Mouse (Mus musculus) neural tube, embryonic 14.5 days (tissue): ENCODE measurements around the gene Gm9970. TPM values are rescaled to one million over a fixed set of nuclear protein-coding genes. Genes with fewer than 3 reads are reported as not detected.
"Not testable (repeated sequence)": the region's sequence is repeated elsewhere in the genome, so short reads cannot be mapped to it uniquely, and the experiment has no call there.

Experiments used
- ATAC-seq: fragments of 200-750 bp; cut with Nextera tagmentation; 2 replicates; pipeline ENCODE4 v1.8.0; 2017; ENCODE audit warnings: low read depth, mild to moderate bottlenecking, moderate TSS enrichment, moderate library complexity
- H3K27ac ChIP-seq: fragments of 300-500 bp; sonication (generic); 2 replicates; pipeline ENCODE4 v1.5.1; 2014; ENCODE audit warnings: low read depth, mild to moderate bottlenecking, control low read depth, low read length, moderate library complexity, mixed read lengths
- H3K27me3 ChIP-seq: fragments of 300-500 bp; sonication (generic); 2 replicates; pipeline ENCODE4 v1.6.1; 2014; ENCODE audit warnings: low read length; ENCODE audit not compliant: control insufficient read depth, insufficient read depth
- H3K36me3 ChIP-seq: fragments of 300-500 bp; sonication (generic); 2 replicates; pipeline ENCODE4 v1.6.1; 2014; ENCODE audit warnings: low read length, mixed read lengths; ENCODE audit not compliant: control insufficient read depth, insufficient read depth
- H3K4me1 ChIP-seq: fragments of 300-500 bp; sonication (generic); 2 replicates; pipeline ENCODE4 v1.6.1; 2014; ENCODE audit warnings: low read length; ENCODE audit not compliant: control insufficient read depth, insufficient read depth
- H3K4me2 ChIP-seq: fragments of 300-500 bp; sonication (generic); 2 replicates; pipeline ENCODE4 v1.6.1; 2014; ENCODE audit warnings: mild to moderate bottlenecking, low read depth, low read length, control low read depth
- H3K4me3 ChIP-seq: fragments of 300-500 bp; sonication (generic); 2 replicates; pipeline ENCODE4 v1.5.1; 2014; ENCODE audit warnings: low read depth, low read length, control low read depth, mixed read lengths
- H3K9ac ChIP-seq: fragments of 300-500 bp; sonication (generic); replicated peaks from 2 replicates; pipeline ENCODE4 v1.6.1; 2014; ENCODE audit warnings: low read depth, mild to moderate bottlenecking, control low read depth, low read length, mixed read lengths
- H3K9me3 ChIP-seq: fragments of 300-500 bp; sonication (generic); 2 replicates; pipeline ENCODE4 v1.6.1; 2016; ENCODE audit warnings: low read length; ENCODE audit not compliant: control insufficient read depth
- WGBS: fragments of 180-500 bp; shearing (Covaris S2); extraction: QIAGEN DNeasy Blood & Tissue Kit; methylation state at CpG from one replicate; pipeline ENCODE4 v1.1.7; 2014; 5-methylcytosine and 5-hydroxymethylcytosine counted together
- polyA plus RNA-seq: library from polyadenylated mRNA; unstranded; fragments of >200 nt; fragmentation: Nextera tagmentation; extraction: Ambion mirVana; gene quantifications from 2 replicates; pipeline ENCODE4 v1.2.1, GENCODE M21; 2014

Gm9970 gene
- polyA plus RNA-seq, 1 experiment from 2014 or later, result 1.4 TPM

DNA sequence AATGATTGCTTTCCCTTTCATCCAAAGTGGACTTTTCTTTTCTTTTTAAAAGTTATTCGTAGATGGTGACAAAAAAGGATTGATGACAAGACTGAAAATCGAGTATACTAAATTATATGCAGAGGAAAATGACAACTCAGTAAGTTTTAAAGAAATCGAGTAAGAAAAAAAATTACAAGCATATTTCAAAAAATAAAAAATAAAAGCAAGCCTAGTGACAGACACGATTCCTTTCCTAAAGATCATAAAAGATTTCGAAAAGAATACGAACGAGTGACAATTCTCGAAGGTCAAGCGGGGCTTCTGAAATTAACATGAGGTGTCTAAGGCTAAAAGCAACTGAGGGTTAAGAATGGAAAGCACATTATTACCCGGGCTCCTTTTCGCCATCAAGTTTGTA is 21.6 kb downstream of the Gm9970 start:
- Histone ChIP-seq H3K27ac (0 out of 2 replicates have a peak overlapping the region, but pooled peaks have one; percentile 92), H3K9me3 (no peaks in the 10 kb centered on the region), H3K27me3 (no peaks in the 10 kb centered on the region), H3K4me2 (peak overlapping the region; percentile 42), H3K4me3 (peak overlapping the region; percentile 85), H3K4me1 (peaks cover 7% of the 10 kb centered on the region; the same call in 1 of the 2 replicates), H3K9ac (peak overlapping the region; percentile 88), H3K36me3 (no peaks in the 10 kb centered on the region)
- ATAC-seq, result no peak
- WGBS, result 2% methylated on average over 11 of the region's 11 CpGs

DNA sequence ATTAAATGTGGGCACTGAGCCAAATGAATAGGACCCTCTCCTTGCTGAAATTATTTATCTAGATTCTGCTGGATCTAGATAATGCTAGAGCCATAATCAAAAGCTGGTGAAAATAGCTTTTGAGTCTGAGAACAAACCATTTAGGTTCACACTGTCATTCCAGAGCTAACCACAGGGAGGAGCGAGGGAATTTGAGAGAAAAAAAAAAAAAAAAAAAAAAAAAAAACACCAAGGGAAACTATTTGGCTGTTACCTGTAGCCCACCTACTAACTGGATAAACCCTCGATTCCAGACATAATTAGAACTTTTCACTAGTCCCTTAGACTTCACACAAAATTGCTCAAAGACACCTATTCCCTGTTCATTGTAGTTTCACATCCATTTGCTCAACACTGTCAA is 22.0 kb downstream of the Gm9970 start:
- H3K27me3 ChIP-seq, result no peaks in the 10 kb centered on the region
- H3K4me1 ChIP-seq, result peaks cover 7% of the 10 kb centered on the region; the same call in 1 of the 2 replicates
- no peak for ATAC-seq
- no peaks in the 10 kb centered on the region for H3K9me3 ChIP-seq
- 5% methylated on average over 2 of the region's 2 CpGs for WGBS
- peak overlapping the region; percentile 42 for H3K4me2 ChIP-seq
- H3K27ac ChIP-seq, result no peak overlapping the region
- H3K36me3 ChIP-seq, result no peaks in the 10 kb centered on the region
- peak overlapping the region; percentile 85 for H3K4me3 ChIP-seq
- no peak overlapping the region for H3K9ac ChIP-seq

DNA sequence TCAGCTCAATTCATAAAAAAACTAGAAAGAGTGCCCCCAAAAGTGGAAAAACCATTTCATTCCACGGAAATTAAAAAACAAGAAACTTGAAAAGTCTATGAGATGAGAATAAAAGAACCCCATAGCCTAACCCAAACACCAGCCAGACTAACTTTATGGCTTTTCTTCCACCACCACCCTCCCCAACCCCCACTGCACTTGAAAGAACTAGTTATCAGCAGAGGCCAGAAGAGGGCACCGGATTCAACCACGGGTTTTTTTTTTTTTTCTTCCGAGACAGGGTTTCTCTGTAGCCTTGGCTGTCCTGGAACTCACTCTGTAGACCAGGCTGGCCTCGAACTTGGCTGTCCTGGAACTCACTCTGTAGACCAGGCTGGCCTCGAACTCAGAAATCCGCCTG is 22.7 kb downstream of the Gm9970 start:
- Histone ChIP-seq H3K4me2 (no peak overlapping the region; the same call in 1 of the 2 replicates), H3K4me1 (peaks cover 7% of the 10 kb centered on the region; the same call in 1 of the 2 replicates), H3K27me3 (no peaks in the 10 kb centered on the region), H3K9ac (no peak overlapping the region), H3K27ac (no peak overlapping the region), H3K36me3 (no peaks in the 10 kb centered on the region), H3K9me3 (no peaks in the 10 kb centered on the region), H3K4me3 (no peak overlapping the region)
- no peak for ATAC-seq
- 59% methylated on average over 7 of the region's 7 CpGs for WGBS

DNA sequence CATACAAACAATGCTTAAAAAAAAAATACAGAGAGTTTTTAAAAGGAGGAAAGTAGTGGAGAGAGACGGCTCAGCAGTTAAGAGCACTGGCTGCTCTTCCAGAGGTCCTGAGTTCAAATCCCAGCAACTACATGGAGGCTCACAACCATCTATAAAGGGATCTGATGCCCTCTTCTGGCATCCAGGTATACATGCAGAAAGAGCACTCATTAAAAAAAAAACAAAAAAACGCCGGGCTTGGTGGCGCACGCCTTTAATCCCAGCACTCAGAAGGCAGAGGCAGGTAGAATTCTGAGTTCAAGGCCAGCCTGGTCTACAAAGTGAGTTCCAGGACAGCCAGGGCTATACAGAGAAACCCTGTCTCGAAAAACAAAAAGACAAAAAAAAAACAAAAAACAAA is 24.5 kb downstream of the Gm9970 start:
- 93% methylated on average over 6 of the region's 6 CpGs for WGBS
- H3K36me3 ChIP-seq, ATAC-seq: not testable (repeated sequence)

DNA sequence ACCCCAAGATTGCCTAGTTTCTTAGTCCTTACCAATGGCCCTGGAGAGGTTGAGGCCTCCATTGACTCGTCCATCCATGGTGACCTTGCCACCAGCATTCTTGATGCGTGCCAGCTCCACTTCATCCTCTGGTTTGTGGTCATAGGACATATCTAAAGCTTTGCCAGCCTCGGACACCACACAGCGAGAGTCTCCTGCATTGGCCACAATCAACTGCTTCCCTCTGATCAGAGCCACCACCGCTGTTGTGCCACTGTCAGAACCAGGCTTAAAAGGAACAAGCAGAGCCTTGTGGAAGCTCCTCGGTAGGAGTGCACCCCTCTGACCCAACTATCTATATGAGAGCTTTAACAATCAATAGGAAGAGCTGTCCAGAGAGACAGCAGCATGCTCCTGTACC is 36.6 kb downstream of the Gm9970 start:
- Histone ChIP-seq H3K36me3 (peaks cover 39% of the 10 kb centered on the region), H3K4me1 (peaks cover 18% of the 10 kb centered on the region; the same call in 1 of the 2 replicates), H3K27ac (no peak overlapping the region), H3K4me3 (no peak overlapping the region), H3K4me2 (no peak overlapping the region), H3K9me3 (peaks cover 5% of the 10 kb centered on the region), H3K27me3 (no peaks in the 10 kb centered on the region), H3K9ac (no peak overlapping the region)
- no peak for ATAC-seq
- WGBS, result 96% methylated on average over 6 of the region's 6 CpGs

More for the DNA sequence above, 24.5 kb downstream of the Gm9970 start:
- H3K4me1 ChIP-seq, H3K4me2 ChIP-seq, H3K4me3 ChIP-seq, H3K27ac ChIP-seq, H3K27me3 ChIP-seq, H3K9me3 ChIP-seq, H3K9ac ChIP-seq: not testable (repeated sequence)

DNA sequence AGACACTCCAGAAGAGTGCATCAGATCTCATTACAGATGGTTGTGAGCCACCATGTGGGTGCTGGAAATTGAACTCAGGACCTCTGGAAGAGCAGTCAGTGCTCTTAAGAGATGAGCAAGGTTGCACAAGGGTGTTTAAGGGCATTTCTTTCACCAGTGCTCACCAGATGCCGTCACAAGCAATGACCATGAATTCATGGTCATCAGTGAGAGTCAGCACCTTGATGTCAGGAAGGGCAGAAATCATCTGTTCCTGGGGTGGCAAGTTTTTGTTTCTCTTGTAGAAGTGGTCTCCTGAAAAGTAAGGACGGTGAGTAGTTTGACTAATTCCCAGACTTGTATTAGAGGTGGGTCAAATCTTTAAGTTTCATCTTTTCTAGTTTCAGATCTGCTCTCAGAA is 37.2 kb downstream of the Gm9970 start:
- Histone ChIP-seq H3K27me3 (no peaks in the 10 kb centered on the region), H3K4me1 (peaks cover 18% of the 10 kb centered on the region; the same call in 1 of the 2 replicates), H3K9ac (no peak overlapping the region), H3K27ac (no peak overlapping the region), H3K4me2 (no peak overlapping the region), H3K9me3 (peaks cover 5% of the 10 kb centered on the region), H3K36me3 (peaks cover 45% of the 10 kb centered on the region), H3K4me3 (no peak overlapping the region)
- WGBS, result 90% methylated on average over 2 of the region's 2 CpGs
- ATAC-seq, result no peak

DNA sequence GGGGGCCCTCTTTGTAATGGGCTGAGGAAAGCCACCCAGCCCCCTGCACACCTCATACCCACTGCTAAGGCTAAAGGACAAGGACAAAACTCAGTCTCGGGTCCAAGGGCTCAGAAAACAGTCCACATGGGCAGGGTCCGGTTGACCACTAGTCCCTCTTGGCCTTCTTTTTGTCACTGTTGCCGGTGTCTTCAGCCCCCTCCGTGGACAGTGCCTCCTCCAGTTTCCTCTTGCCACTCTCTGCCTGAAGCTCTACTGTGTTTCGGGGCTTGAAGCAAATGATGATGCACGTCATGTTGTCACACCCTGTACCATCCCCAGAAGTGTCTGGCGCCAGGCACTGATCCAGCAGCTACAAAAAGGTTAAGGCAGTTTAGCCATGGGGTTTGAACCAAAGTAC is 38.1 kb downstream of the Gm9970 start:
- Histone ChIP-seq H3K9ac (peak overlapping the region; percentile 84; the same call in 1 of the 2 replicates), H3K36me3 (peaks cover 54% of the 10 kb centered on the region), H3K27me3 (no peaks in the 10 kb centered on the region), H3K4me3 (peak overlapping the region; percentile 80), H3K4me1 (peaks cover 18% of the 10 kb centered on the region; the same call in 1 of the 2 replicates), H3K4me2 (peak overlapping the region; percentile 69), H3K27ac (0 out of 2 replicates have a peak overlapping the region, but pooled peaks have one; percentile 75), H3K9me3 (peaks cover 5% of the 10 kb centered on the region)
- 82% methylated on average over 7 of the region's 7 CpGs for WGBS
- no peak for ATAC-seq

DNA sequence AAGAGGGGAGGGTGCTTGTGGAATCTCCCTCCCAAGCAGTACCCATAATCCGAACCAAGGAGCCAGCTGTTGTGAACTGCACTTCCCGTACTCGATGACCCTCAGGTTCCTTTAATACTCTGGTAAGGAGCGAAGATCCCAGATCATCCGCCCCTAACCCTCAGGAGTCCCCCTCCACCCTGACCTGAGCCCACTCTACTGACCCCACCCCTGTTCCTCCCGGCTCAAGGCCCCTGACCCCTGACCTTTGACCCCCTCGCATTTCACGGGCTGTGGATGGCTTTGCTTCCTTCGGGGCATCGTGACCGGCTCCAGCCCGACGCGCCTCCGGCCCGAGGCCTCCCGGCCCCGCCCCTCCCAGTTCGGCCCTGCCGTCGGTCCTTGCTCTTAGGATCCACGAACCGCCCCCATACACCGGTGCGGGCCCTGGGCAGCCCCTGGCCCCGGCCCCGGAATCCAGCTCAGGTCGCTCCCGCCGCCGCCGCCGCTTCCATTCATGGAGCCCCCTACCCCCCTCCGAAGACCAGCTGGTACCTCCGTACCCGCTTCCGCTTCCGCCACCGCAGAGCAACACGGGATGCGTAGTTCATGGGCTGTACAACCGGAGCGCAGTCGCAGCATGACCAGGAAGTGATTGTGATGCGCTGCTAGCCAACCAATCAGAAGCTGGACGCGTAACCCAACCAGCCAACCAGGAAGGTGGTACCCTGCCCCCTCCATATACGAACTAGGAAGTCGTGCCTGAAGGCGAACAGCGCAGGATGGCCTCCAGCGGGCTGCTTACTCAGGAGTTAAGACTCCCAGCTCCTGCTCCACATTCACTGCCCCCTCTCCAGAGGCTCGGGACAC is 39.1 kb downstream of the Gm9970 start, which contains the start of gene Zfp513:
Gene Zfp513 (minus strand): TSS at position 562 of the 849 bp plus-strand sequence.
- Histone ChIP-seq H3K36me3 (peaks cover 61% of the 10 kb centered on the region), H3K4me3 (peak within 1 kb of the TSS; percentile 80), H3K4me2 (peak within 1 kb of the TSS; percentile 84), H3K27ac (peak within 1 kb of the TSS; percentile 84), H3K9ac (peak within 1 kb of the TSS; percentile 84), H3K4me1 (peaks cover 18% of the 10 kb centered on the region; the same call in 1 of the 2 replicates), H3K9me3 (peaks cover 5% of the 10 kb centered on the region), H3K27me3 (no peaks in the 10 kb centered on the region)
- WGBS, result under 1% methylated on average over 52 of the region's 53 CpGs
- ATAC-seq, result peak; percentile 97
